Mouse (Mus musculus) erythroblast, embryonic 14.5 days (primary cell): Measurements from ENCODE around the gene Col2a1.

Source experiments
- GATA1 ChIP-seq: IDR thresholded peaks from 2 replicates; pipeline ENCODE4 v1.6.1; 2012; ENCODE audit warnings: low read length, inconsistent platforms, mixed read lengths
- TAL1 ChIP-seq: IDR thresholded peaks from 3 replicates; pipeline ENCODE4 v1.6.1; 2012; ENCODE audit warnings: low read length, inconsistent platforms, mixed read lengths

- TF ChIP-seq GATA1 (no peak), TAL1 (no peak)
Observed at GRCm38 (mm10) chr15:98048918-98049700, 44.6 kb upstream of the Col2a1 start.
